Mouse (Mus musculus) cerebellum, adult 2 months (tissue): ENCODE data around the gene Sftpd. TPM values are rescaled to one million over a fixed set of nuclear protein-coding genes. Genes with fewer than 3 reads are reported as not detected.
A peak's percentile ranks its signal among the peaks of the same experiment; 100 is the strongest.

ENCODE experiments used
- DNase-seq, 2 experiments: peaks; one replicate each; pipeline ENCODE4 v3.0.0; 2021
- H3K27ac ChIP-seq: fragments of 200-500 bp; 2 replicates; pipeline ENCODE4 v1.5.1; 2012; ENCODE audit warnings: low read length, control low read depth, inconsistent platforms; ENCODE audit not compliant: insufficient read depth
- H3K27me3 ChIP-seq: fragments of 200-500 bp; 2 replicates; pipeline ENCODE4 v1.6.1; 2012; ENCODE audit warnings: inconsistent platforms, mild to moderate bottlenecking, low read length, moderate library complexity; ENCODE audit not compliant: control insufficient read depth, insufficient read depth
- H3K4me1 ChIP-seq: fragments of 200-500 bp; 2 replicates; pipeline ENCODE4 v1.6.1; 2011; ENCODE audit warnings: low read length; ENCODE audit not compliant: control insufficient read depth, insufficient read depth
- H3K4me3 ChIP-seq: fragments of 200-500 bp; replicated peaks from 2 replicates; pipeline ENCODE3; 2011; ENCODE audit warnings: mild to moderate bottlenecking, low read depth, low read length, control low read depth; ENCODE audit not compliant: insufficient read depth
- CTCF ChIP-seq: fragments of 200-500 bp; IDR thresholded peaks from 2 replicates; pipeline ENCODE4 v1.5.1; 2011; ENCODE audit warnings: low read depth, mild to moderate bottlenecking, control low read depth, low read length, moderate library complexity, borderline replicate concordance; ENCODE audit not compliant: insufficient read depth
- POLR2A ChIP-seq: fragments of 200-500 bp; IDR thresholded peaks from 2 replicates; pipeline ENCODE4 v1.6.1; 2011; ENCODE audit warnings: low read length, control low read depth, borderline replicate concordance; ENCODE audit not compliant: insufficient read depth
- WGBS: fragments of 180-500 bp; shearing (Covaris S2); methylation state at CpG from one replicate; pipeline ENCODE4 v1.1.7; 2018; 5-methylcytosine and 5-hydroxymethylcytosine counted together
- polyA plus RNA-seq: library from polyadenylated mRNA; depleted of rRNA; stranded (reverse); fragments of >200 nt; gene quantifications from 2 replicates; pipeline ENCODE4 v1.2.3, GENCODE M21; 2012; rRNA removed

Gene Sftpd
- not detected in 2 replicates for polyA plus RNA-seq

DNA sequence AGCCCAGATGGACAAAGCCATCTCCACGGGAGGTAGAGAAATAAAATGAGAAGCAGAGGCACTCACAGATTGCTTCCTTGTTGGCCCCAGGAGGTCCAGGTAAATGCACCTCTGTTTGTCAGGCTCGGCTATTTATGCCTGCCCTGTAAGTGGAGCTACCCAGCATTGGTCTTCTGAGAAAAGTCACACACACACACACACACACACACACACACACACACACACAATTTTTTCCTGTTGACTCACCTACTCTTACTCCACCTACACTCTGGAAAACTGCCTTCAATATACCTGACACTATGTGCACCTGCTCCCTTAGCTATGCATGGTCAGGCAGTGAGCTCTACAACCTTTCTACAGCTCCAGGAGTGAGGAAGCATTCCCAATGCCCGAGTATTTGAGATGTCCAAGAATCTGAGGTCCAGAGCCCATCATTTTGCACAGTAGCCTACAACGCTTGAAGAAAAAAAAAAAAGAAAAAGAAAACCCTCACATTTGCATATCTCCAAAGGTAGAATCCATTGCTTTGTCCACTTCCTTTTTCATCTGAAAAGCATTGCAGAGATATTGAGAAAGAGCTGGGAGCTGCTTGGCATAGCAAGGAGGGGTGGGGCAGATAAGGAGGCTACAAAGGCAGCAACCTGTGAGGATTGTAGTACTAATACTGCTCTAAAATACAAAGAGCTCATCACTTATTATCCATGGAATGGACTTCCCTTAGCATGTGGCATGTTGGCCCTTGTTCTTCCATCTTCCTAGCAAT, at the start of gene Sftpd:
Gene Sftpd, minus strand, starts transcription at position 91 of the 763 bp plus-strand sequence.
- no peak for TF ChIP-seq CTCF
- TF ChIP-seq POLR2A = no peak
- no peak for DNase-seq
- Histone ChIP-seq H3K27ac (no peak within 1 kb of the TSS), H3K27me3 (no peaks in the 10 kb centered on the region), H3K4me1 (no peaks in the 10 kb centered on the region), H3K4me3 (no peak within 1 kb of the TSS)
- WGBS = 82% methylated on average over 4 of the region's 4 CpGs

GRCm38 (mm10) chr14:41198037-41198730, 13.2 kb upstream of the Sftpd start:
- WGBS = 57% methylated on average over 6 of the region's 6 CpGs
- TF ChIP-seq POLR2A (no peak), CTCF (no peak)
- DNase-seq = no peak
- Histone ChIP-seq H3K4me1 (no peaks in the 10 kb centered on the region), H3K27ac (no peak overlapping the region), H3K27me3 (no peaks in the 10 kb centered on the region), H3K4me3 (no peak overlapping the region)

DNA sequence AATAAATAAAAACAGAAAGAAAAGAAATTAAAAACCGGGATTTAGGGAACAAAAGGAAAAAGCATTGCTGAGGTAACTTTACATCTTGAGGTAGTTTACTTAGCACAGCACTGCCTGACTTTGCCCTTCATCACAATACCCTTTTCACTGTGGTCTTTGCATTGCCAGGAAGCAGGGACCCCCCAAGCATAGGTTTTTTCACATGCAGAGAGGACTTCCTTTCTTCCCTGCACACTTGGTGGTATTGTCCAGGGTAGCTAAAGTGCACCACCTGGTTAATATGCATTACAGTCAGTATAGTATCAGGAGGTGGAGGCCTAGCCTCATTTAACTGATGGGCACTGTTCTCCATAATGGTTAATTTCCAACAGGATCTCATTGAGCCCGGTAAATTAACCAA, 4.5 kb upstream of the Sftpd start:
- no peak overlapping the region for H3K27ac ChIP-seq
- no peaks in the 10 kb centered on the region for H3K4me1 ChIP-seq
- DNase-seq = no peak
- H3K4me3 ChIP-seq = no peak overlapping the region
- 84% methylated on average over 2 of the region's 2 CpGs for WGBS
- TF ChIP-seq POLR2A (no peak), CTCF (no peak)
- no peaks in the 10 kb centered on the region for H3K27me3 ChIP-seq

- Histone ChIP-seq H3K27me3 (no peaks in the 10 kb centered on the region), H3K4me1 (no peaks in the 10 kb centered on the region), H3K27ac (no peak overlapping the region), H3K4me3 (no peak overlapping the region)
- TF ChIP-seq POLR2A (no peak), CTCF (no peak)
- 43% methylated on average over 1 of the region's 1 CpGs for WGBS
- no peak for DNase-seq
Measured at GRCm38 (mm10) chr14:41174802-41175201, 10.1 kb downstream of the Sftpd start.

- TF ChIP-seq CTCF = no peak
- no peak for TF ChIP-seq POLR2A
- no peak overlapping the region for H3K4me3 ChIP-seq
- WGBS = 87% methylated on average over 2 of the region's 2 CpGs
- no peak overlapping the region for H3K27ac ChIP-seq
- no peaks in the 10 kb centered on the region for H3K27me3 ChIP-seq
- DNase-seq = no peak
- no peaks in the 10 kb centered on the region for H3K4me1 ChIP-seq
Measured at GRCm38 (mm10) chr14:41170514-41170913, 14.4 kb downstream of the Sftpd start.

- TF ChIP-seq CTCF (no peak), POLR2A (no peak)
- H3K27ac ChIP-seq = no peak overlapping the region
- no peaks in the 10 kb centered on the region for H3K4me1 ChIP-seq
- no peak for DNase-seq
- no peaks in the 10 kb centered on the region for H3K27me3 ChIP-seq
- no peak overlapping the region for H3K4me3 ChIP-seq
- 84% methylated on average over 1 of the region's 1 CpGs for WGBS
Measured at GRCm38 (mm10) chr14:41168567-41168966, 16.4 kb downstream of the Sftpd start.

- Histone ChIP-seq H3K4me1 (no peaks in the 10 kb centered on the region), H3K4me3 (no peak overlapping the region), H3K27me3 (no peaks in the 10 kb centered on the region), H3K27ac (no peak overlapping the region)
- no peak for TF ChIP-seq CTCF
- no peak for DNase-seq
- WGBS = 63% methylated on average over 5 of the region's 5 CpGs
Measured at GRCm38 (mm10) chr14:41167278-41167677, 17.7 kb downstream of the Sftpd start.

- Histone ChIP-seq H3K4me1 (no peaks in the 10 kb centered on the region), H3K27me3 (no peaks in the 10 kb centered on the region), H3K27ac (no peak overlapping the region), H3K4me3 (no peak overlapping the region)
- 21% methylated on average over 2 of the region's 2 CpGs for WGBS
- TF ChIP-seq CTCF (peak; percentile 39; the same call in 1 of the 2 replicates), POLR2A (no peak)
- peak; percentile 9 to 22 for DNase-seq
Measured at GRCm38 (mm10) chr14:41162663-41163062, 22.3 kb downstream of the Sftpd start.
